27 mouse cellular contexts compared by ENCODE assay signal in the genomic region with DNA sequence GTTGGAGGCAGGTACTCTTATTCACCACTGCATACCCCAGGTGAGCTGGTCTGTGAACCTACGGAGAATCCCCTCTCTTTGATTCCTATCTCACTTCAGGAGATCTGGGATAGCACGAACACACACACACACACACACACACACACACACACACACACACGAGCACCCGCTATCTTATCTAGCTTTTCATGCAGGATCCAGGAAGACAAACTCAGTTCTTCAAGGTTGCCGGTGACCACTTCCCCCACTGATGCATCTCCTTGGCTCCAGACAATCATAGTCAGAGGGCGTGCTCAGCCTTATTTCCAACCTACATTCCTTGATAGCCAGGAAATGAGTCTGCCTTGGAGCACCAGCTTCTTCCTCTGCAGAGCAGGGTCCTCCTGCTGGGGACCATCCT.
"Had no signal": no experiment of that assay in that cellular context is flagged by ENCODE, and none has a peak within 500 bp of the region (broad histone marks: within the 10 kb centered on the region; RNA-seq: fewer than 3 reads in every experiment).

No protein-coding gene starts in this region.

- H3K36me3 ChIP-seq: limb, embryonic 10.5 days; limb, embryonic 12.5 days; limb, embryonic 13.5 days; limb, embryonic 15.5 days; liver, embryonic 12.5 days; liver, embryonic 13.5 days; liver, embryonic 15.5 days; lung, embryonic 15.5 days; midbrain, embryonic 10.5 days; midbrain, embryonic 12.5 days; midbrain, embryonic 13.5 days; midbrain, embryonic 15.5 days had no signal

- H3K4me1 ChIP-seq: limb, embryonic 12.5 days; limb, embryonic 15.5 days; lung, embryonic 15.5 days had no signal

- H3K9ac ChIP-seq: limb, embryonic 12.5 days; limb, embryonic 13.5 days; limb, embryonic 15.5 days; liver, embryonic 12.5 days; liver, embryonic 13.5 days; liver, embryonic 14.5 days; liver, embryonic 15.5 days; liver, postnatal 0 days; lung, embryonic 14.5 days; lung, embryonic 15.5 days; midbrain, embryonic 12.5 days; midbrain, embryonic 13.5 days; midbrain, embryonic 15.5 days had no signal

- H3K9me3 ChIP-seq: limb, embryonic 10.5 days; limb, embryonic 12.5 days; limb, embryonic 13.5 days; limb, embryonic 15.5 days; liver, embryonic 12.5 days; liver, embryonic 13.5 days; liver, embryonic 15.5 days; lung, embryonic 15.5 days; megakaryocyte, embryonic 14.5 days; midbrain, embryonic 10.5 days; midbrain, embryonic 12.5 days; midbrain, embryonic 13.5 days; midbrain, embryonic 15.5 days had no signal

- DNase-seq: left cerebral cortex, postnatal 4 days; liver; liver, embryonic 13.5 days; liver, postnatal 0 days; lung, adult 18-20 months; lung, adult 2 months; lung, embryonic 14.5 days; lung, postnatal 10 days; lung, postnatal 14 days; lung, postnatal 36 days; lung, postnatal 4 days; midbrain, embryonic 14.5 days had no signal

- H3K27me3 ChIP-seq: lung, embryonic 15.5 days; megakaryocyte, embryonic 14.5 days; midbrain, embryonic 13.5 days; midbrain, embryonic 15.5 days had no signal

- H3K27ac ChIP-seq: limb, embryonic 10.5 days; limb, embryonic 12.5 days; limb, embryonic 13.5 days; limb, embryonic 15.5 days; liver, embryonic 12.5 days; liver, embryonic 13.5 days; liver, embryonic 14.5 days; liver, embryonic 15.5 days; lung, embryonic 15.5 days; macrophage; midbrain, embryonic 10.5 days; midbrain, embryonic 12.5 days; midbrain, embryonic 13.5 days; midbrain, embryonic 15.5 days had no signal

- H3K4me3 ChIP-seq: limb, embryonic 10.5 days; limb, embryonic 12.5 days; limb, embryonic 13.5 days; limb, embryonic 15.5 days; liver, embryonic 12.5 days; liver, embryonic 13.5 days; liver, embryonic 15.5 days; lung, embryonic 15.5 days; megakaryocyte, embryonic 14.5 days; midbrain, embryonic 10.5 days; midbrain, embryonic 12.5 days; midbrain, embryonic 13.5 days; midbrain, embryonic 15.5 days; myocyte had no signal
